Mouse (Mus musculus) NIH3T3 (cell line): ENCODE measurements around the gene Ccdc74a.
A peak's percentile ranks its signal among the peaks of the same experiment; 100 is the strongest.

Experiments
- DNase-seq: peaks from one replicate; pipeline ENCODE4 v3.0.0-alpha.2; 2012; ENCODE audit warnings: low read depth

The Ccdc74a gene

GRCm38 (mm10) chr16:17646310-17647114 lies at the start of gene Ccdc74a:
Gene Ccdc74a (plus strand): TSS chr16:17646470.
- peak; percentile 88 for DNase-seq

GRCm38 (mm10) chr16:17600944-17601562 lies 45.2 kb upstream of the Ccdc74a start:
- DNase-seq = peak; percentile 24

GRCm38 (mm10) chr16:17604941-17605340 lies 41.3 kb upstream of the Ccdc74a start:
- no peak for DNase-seq

- no peak for DNase-seq
Observed at GRCm38 (mm10) chr16:17605684-17606083, 40.6 kb upstream of the Ccdc74a start.

- peak; percentile 55 for DNase-seq
Observed at GRCm38 (mm10) chr16:17611383-17611782, 34.9 kb upstream of the Ccdc74a start.

DNA sequence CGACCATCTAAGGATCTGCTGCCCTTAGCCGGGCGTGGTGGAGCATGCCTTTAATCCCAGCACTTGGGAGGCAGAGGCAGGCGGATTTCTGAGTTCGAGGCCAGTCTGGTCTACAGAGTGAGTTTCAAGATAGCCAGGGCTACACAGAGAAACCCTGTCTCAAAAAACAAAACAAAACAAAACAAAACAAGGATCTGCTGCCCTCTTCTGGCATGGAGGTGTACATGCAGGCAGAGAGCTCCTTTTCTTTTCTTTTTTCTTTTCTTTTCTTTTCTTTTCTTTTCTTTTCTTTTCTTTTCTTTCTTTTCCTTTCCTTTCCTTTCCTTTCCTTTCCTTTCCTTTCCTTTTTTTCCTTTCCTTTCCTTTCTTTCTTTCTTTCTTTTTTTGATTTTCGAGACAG lies 31.5 kb upstream of the Ccdc74a start:
- DNase-seq = peak; percentile 69

GRCm38 (mm10) chr16:17616212-17616611 lies 30.1 kb upstream of the Ccdc74a start:
- no peak for DNase-seq

- peak; percentile 41 for DNase-seq
Observed at GRCm38 (mm10) chr16:17617922-17618565, 28.2 kb upstream of the Ccdc74a start.

GRCm38 (mm10) chr16:17619198-17620105 lies 26.8 kb upstream of the Ccdc74a start, which contains the start of gene Smpd4:
Gene Smpd4 (plus strand): TSS chr16:17619354.
- DNase-seq = peak; percentile 94

DNA sequence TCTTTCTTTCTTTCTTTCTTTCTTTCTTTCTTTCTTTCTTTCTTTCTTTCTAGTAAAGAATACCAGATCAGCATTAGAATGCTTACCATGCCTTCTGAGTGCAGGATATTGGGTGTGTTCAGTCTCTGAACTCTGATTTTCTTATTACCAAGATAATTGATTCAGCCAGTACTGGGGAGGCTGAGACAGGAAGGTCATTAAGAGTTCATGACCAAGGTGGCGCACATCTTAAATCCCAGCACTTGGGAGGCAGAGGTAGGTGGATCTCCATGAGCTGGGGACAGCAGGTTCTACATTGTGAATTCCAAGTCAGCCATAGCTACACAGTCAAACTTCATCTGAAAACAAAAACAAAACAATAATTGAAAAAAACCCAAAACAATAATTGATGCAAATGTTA lies 24.3 kb upstream of the Ccdc74a start:
- no peak for DNase-seq

GRCm38 (mm10) chr16:17625488-17626268 lies 20.6 kb upstream of the Ccdc74a start:
- peak; percentile 67 for DNase-seq

DNA sequence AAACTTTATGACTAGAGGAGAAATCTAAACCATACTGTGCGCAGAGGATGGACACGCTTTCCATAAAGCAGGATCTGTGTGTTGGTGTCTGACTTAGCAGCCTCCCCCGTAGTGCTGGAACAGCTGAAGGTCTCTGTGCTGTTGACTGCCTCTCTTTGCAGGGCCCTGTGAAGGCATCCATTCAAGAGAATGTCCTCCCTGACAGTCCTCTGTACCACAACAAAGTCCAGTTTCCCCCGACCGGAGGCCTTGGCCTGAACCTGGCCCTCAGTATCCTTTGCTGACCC lies 20.1 kb upstream of the Ccdc74a start:
- DNase-seq = no peak

GRCm38 (mm10) chr16:17632580-17632979 lies 13.7 kb upstream of the Ccdc74a start:
- DNase-seq = no peak

GRCm38 (mm10) chr16:17633481-17634181 lies 12.6 kb upstream of the Ccdc74a start:
- peak; percentile 20 for DNase-seq

DNA sequence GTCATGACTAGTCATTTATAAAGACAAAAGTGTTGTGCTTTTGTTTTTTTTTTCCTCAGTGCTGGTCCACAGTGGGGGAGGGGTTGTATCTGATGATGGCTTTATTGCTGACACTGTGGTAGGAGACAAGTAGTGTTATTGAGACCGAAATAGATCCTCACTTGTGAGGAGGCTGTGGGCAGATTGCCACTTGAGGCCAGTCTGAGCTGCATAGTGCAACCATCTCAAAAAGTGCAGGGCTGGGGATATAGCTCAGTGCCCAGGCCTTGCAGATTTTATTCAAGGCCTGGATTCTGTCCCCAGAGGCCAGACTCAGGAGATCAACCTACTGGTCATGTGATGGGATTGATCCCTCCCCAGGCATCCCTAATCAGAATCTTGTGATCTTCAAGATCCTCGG lies 9.4 kb upstream of the Ccdc74a start:
- no peak for DNase-seq

- DNase-seq = peak; percentile 20
Observed at GRCm38 (mm10) chr16:17637610-17638009, 8.7 kb upstream of the Ccdc74a start.

DNA sequence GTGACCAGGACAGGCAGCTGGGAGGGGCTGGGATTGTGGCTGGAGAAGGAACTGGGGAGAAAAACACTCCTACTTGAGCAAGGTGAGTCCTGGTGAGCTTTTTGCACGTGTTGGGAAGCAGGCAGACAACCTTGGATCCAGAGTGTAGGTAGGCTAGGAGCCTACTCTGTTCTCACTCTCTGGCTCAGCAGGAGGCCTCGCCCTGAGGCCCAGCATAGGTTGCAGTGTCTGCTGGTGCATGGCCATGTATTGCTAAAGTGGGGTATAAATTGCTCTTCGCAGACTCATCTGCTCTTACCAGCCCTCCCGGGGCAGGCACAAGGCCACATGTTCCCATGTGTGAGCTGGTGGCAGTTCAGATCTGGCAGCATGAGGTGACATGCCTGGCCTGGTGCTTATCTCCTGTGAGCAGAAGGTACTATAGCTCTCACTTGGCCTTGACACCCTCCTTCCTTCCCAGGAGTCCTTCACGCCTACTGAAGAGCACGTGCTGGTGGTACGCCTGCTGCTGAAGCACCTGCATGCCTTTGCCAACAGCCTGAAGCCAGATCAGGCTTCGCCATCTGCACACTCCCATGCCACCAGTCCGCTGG lies 8.1 kb upstream of the Ccdc74a start:
- no peak for DNase-seq

GRCm38 (mm10) chr16:17639081-17639480 lies 7.2 kb upstream of the Ccdc74a start:
- no peak for DNase-seq

- DNase-seq = no peak
Observed at GRCm38 (mm10) chr16:17639951-17640350, 6.3 kb upstream of the Ccdc74a start.

- DNase-seq = no peak
Observed at GRCm38 (mm10) chr16:17640706-17641105, 5.6 kb upstream of the Ccdc74a start.
